Mouse (Mus musculus) layer of hippocampus, postnatal 36 days (tissue): ENCODE results near the gene Snupn. TPM values are rescaled to one million over a fixed set of nuclear protein-coding genes. Genes with fewer than 3 reads are reported as not detected.

Experiments
- DNase-seq, 2 experiments: peaks; one replicate each; pipeline ENCODE4 v3.0.0; 2022
- total RNA-seq, 2 experiments: library from RNA; stranded (reverse); gene quantifications; 2 replicates each; pipeline ENCODE4 v1.2.3; 2021

Snupn gene
- total RNA-seq, 2 experiments from 2014 or later, result 15.4 to 17.9 TPM

DNA sequence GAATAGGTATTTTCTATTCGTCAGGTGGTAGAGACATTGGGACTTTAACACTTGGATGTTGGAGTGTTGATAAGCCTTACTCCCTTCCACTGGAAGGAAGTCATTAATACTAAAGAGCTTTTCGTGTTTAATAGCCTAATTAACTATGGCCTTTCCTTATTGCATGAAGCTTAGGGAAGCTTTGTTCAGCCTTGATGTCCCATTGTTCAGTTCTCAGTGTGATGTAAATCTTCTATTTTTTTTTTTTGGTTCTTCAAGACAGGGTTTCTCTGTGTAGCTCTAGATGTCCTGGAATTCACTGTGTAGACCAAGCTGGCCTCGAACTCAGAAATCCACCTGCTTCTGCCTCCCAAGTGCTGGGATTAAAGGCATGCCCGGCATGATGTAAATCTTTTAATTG, 62.2 kb downstream of the Snupn start:
- no peak for DNase-seq

DNA sequence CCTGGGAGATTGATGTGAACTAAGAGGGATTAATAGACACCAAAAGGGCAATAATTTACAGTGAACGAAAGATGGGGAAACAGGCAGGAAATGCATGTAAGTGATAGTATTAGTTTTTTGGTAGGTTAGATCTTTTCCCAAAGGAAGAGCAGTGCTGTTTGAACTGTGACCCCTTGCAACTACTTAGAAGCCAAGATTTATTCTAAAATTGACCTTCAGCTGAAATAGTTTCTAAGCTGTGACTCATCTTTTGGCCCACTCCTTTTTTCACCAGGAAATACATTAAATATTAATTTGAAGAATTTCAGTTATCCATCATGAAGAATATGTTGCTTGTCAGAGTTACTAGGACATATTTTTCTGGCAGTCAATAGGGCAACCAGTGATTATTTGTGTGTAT, 63.1 kb downstream of the Snupn start:
- no peak for DNase-seq

DNA sequence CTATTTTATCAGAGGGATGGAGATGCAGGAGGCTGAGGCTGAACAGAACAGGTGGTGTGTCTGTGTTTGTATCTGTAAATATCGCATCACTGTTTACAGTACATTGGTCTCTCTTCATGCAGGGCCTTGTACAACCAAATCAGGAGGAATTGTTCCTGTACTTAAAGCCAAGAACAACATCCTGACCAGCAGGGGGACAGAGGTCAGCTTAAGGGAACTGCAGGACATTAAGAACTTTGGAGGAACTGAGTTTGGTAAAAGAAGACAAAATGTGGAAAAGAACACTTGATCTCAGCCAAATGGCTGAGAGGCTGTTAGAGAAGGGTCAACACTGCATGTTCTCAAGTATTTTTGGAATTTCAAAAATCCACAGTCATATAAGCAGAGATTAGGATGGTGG, 64.1 kb downstream of the Snupn start:
- no peak for DNase-seq

DNA sequence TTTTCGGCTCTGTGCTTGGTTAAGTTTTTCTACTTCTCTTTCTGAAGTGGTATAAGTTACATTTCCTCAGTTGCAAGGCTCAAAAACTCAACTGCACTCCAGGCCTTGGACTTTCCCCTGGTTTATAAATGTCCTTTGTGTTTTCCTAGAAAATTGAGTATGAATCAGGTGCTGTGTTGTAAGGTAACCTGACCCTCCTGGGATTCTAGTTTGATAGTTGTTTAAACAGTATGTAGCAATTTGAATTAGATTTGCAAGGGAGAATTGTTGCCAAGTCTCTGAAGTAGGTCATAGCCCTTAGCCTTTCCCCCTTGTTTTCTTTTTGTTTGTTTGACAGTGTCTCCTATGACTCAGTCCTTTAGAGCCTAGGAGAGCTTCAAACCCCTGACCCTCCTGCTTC, 67.0 kb downstream of the Snupn start:
- DNase-seq, result no peak

DNA sequence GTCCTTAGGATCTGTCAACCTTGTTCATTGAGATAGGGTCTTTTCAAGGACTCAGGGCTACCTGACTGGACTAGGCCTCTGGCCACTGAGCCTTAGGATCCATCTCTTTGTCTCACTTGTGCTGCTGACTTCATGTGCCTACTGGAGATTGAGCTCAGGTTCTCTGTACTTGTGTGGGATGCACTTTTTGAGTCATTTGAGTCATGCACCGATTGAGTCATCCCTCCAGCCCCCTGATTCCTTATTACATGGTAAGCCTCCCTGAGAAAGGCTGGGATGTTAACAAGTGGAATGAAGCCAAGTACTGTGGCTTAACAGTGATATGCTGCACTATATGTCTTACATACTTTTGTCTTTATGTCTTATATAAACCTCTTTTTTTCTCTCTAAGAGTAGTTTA, 81.1 kb downstream of the Snupn start:
- no peak for DNase-seq

Other genes with a start within 250 kb of the Snupn start
- gene Lingo1, start 154.4 kb upstream of the Snupn start, total RNA-seq, result 100 to 1,000 TPM; 235 to 257 TPM
- gene Odf3l1, start 86.2 kb upstream of the Snupn start, total RNA-seq, result not detected
- gene Cspg4, start 85.8 kb upstream of the Snupn start, total RNA-seq, result 10 to 100 TPM; 18.0 to 19.7 TPM
- gene Snx33, start 22.5 kb upstream of the Snupn start, total RNA-seq, result 1 to 10 TPM; 9.1 to 9.2 TPM
- gene Imp3, start 13.4 kb upstream of the Snupn start, total RNA-seq, result 10 to 100 TPM; 54.7 to 56.3 TPM
- gene Ptpn9, start 44.0 kb downstream of the Snupn start, total RNA-seq, result 10 to 100 TPM; 30.4 to 31.7 TPM
- 10 to 100 TPM; 35.5 to 37.1 TPM for gene Sin3a, start 121.2 kb downstream of the Snupn start, total RNA-seq
- 100 to 1,000 TPM; 145 to 168 TPM for gene Man2c1, start 179.8 kb downstream of the Snupn start, total RNA-seq
- gene Neil1, start 197.4 kb downstream of the Snupn start, total RNA-seq, result 1 to 10 TPM; 7.7 to 8.5 TPM
- gene Commd4, start 207.5 kb downstream of the Snupn start, total RNA-seq, result 10 to 100 TPM; 83.4 to 89.3 TPM